Mouse (Mus musculus): ENCODE results near the gene Katna1. TPM values are rescaled to one million over a fixed set of nuclear protein-coding genes. Genes with fewer than 3 reads are reported as not detected.
A peak's percentile ranks its signal among the peaks of the same experiment; 100 is the strongest.
"Not testable (repeated sequence)": the region's sequence is repeated elsewhere in the genome, so short reads cannot be mapped to it uniquely, and the experiment has no call there.

Gene Katna1
- total RNA-seq, 2 experiments from 2014 or later, result 16.8 to 18.5 TPM

- no peak for DNase-seq (ENCODE audit: extremely low spot score in 1 of 2, low spot score in 2 of 2)
- Histone ChIP-seq H3K4me3 (peak overlapping the region; percentile 86), H3K27ac (no peak overlapping the region; the same call in 1 of the 2 replicates)
- TF ChIP-seq CTCF (IDR thresholded peaks at IDR 0.05), result no peak
- intact Hi-C loops (cut with DNase I), result no loop called here
Measured at GRCm38 (mm10) chr10:7726501-7726812, 657 bp downstream of the Katna1 start.

GRCm38 (mm10) chr10:7727011-7727410 lies 1.2 kb downstream of the Katna1 start:
- Histone ChIP-seq H3K4me3 (no peak overlapping the region; the same call in 1 of the 2 replicates), H3K27ac (no peak overlapping the region)
- no peak for DNase-seq (ENCODE audit: extremely low spot score in 1 of 2, low spot score in 2 of 2)
- no peak for TF ChIP-seq CTCF (IDR thresholded peaks at IDR 0.05)
- intact Hi-C loops (cut with DNase I), result no loop called here

- intact Hi-C loops (cut with DNase I), result no loop called here
- DNase-seq (ENCODE audit: extremely low spot score in 1 of 2, low spot score in 2 of 2), result no peak
- no peak overlapping the region for H3K27ac ChIP-seq
- H3K4me3 ChIP-seq, result no peak overlapping the region
- no peak for TF ChIP-seq CTCF (IDR thresholded peaks at IDR 0.05)
Measured at GRCm38 (mm10) chr10:7731582-7731981, 5.8 kb downstream of the Katna1 start.

GRCm38 (mm10) chr10:7737122-7737521 lies 11.3 kb downstream of the Katna1 start:
- no peak overlapping the region for H3K4me3 ChIP-seq
- no peak for TF ChIP-seq CTCF (IDR thresholded peaks at IDR 0.05)
- intact Hi-C loops (cut with DNase I), result no loop called here
- H3K27ac ChIP-seq, result no peak overlapping the region
- no peak for DNase-seq (ENCODE audit: extremely low spot score in 1 of 2, low spot score in 2 of 2)

- intact Hi-C loops (cut with DNase I), result no loop called here
- no peak for TF ChIP-seq CTCF (IDR thresholded peaks at IDR 0.05)
- no peak overlapping the region for H3K4me3 ChIP-seq
- no peak overlapping the region for H3K27ac ChIP-seq
- DNase-seq (ENCODE audit: extremely low spot score in 1 of 2, low spot score in 2 of 2), result no peak
Measured at GRCm38 (mm10) chr10:7737914-7738313, 12.1 kb downstream of the Katna1 start.

- DNase-seq (ENCODE audit: extremely low spot score in 1 of 2, low spot score in 2 of 2); H3K4me3 ChIP-seq; intact Hi-C loops (cut with DNase I); H3K27ac ChIP-seq: not testable (repeated sequence)
Measured at GRCm38 (mm10) chr10:7745528-7745927, 19.7 kb downstream of the Katna1 start.

GRCm38 (mm10) chr10:7748752-7749151 lies 23.0 kb downstream of the Katna1 start:
- Histone ChIP-seq H3K27ac (no peak overlapping the region), H3K4me3 (no peak overlapping the region)
- DNase-seq (ENCODE audit: extremely low spot score in 1 of 2, low spot score in 2 of 2), result no peak
- no peak for TF ChIP-seq CTCF (IDR thresholded peaks at IDR 0.05)
- intact Hi-C loops (cut with DNase I), result no loop called here

- Histone ChIP-seq H3K27ac (no peak overlapping the region), H3K4me3 (no peak overlapping the region)
- intact Hi-C loops (cut with DNase I), result no loop called here
- DNase-seq (ENCODE audit: extremely low spot score in 1 of 2, low spot score in 2 of 2), result no peak
- TF ChIP-seq CTCF (IDR thresholded peaks at IDR 0.05), result no peak
Measured at GRCm38 (mm10) chr10:7757544-7757943, 31.7 kb downstream of the Katna1 start.

GRCm38 (mm10) chr10:7772346-7772745 lies 46.5 kb downstream of the Katna1 start:
- Histone ChIP-seq H3K4me3 (no peak overlapping the region), H3K27ac (no peak overlapping the region)
- no peak for DNase-seq (ENCODE audit: extremely low spot score in 1 of 2, low spot score in 2 of 2)
- no peak for TF ChIP-seq CTCF (IDR thresholded peaks at IDR 0.05)
- intact Hi-C loops (cut with DNase I), result no loop called here

- Histone ChIP-seq H3K27ac (no peak overlapping the region), H3K4me3 (no peak overlapping the region)
- no peak for DNase-seq (ENCODE audit: extremely low spot score in 1 of 2, low spot score in 2 of 2)
- TF ChIP-seq CTCF (IDR thresholded peaks at IDR 0.05), result no peak
- intact Hi-C loops (cut with DNase I), result no loop called here
Measured at GRCm38 (mm10) chr10:7772769-7773168, 47.0 kb downstream of the Katna1 start.

- intact Hi-C loops (cut with DNase I), result no loop called here
- TF ChIP-seq CTCF (IDR thresholded peaks at IDR 0.05), result no peak
- Histone ChIP-seq H3K27ac (no peak overlapping the region), H3K4me3 (no peak overlapping the region)
- no peak for DNase-seq (ENCODE audit: extremely low spot score in 1 of 2, low spot score in 2 of 2)
Measured at GRCm38 (mm10) chr10:7775421-7775820, 49.6 kb downstream of the Katna1 start.

GRCm38 (mm10) chr10:7778361-7778760 lies 52.6 kb downstream of the Katna1 start:
- intact Hi-C loops (cut with DNase I), result no loop called here
- no peak overlapping the region for H3K4me3 ChIP-seq
- TF ChIP-seq CTCF (IDR thresholded peaks at IDR 0.05), result no peak
- no peak overlapping the region for H3K27ac ChIP-seq
- no peak for DNase-seq (ENCODE audit: extremely low spot score in 1 of 2, low spot score in 2 of 2)

GRCm38 (mm10) chr10:7779751-7780237 lies 54.0 kb downstream of the Katna1 start:
- Histone ChIP-seq H3K27ac (no peak overlapping the region), H3K4me3 (peak overlapping the region; percentile 87)
- TF ChIP-seq CTCF (IDR thresholded peaks at IDR 0.05), result no peak
- intact Hi-C loops (cut with DNase I), result loop anchor here (5.0 kb wide), 1 partner anchor 117 kb away; no protein-coding TSS in a partner anchor
- no peak for DNase-seq (ENCODE audit: extremely low spot score in 1 of 2, low spot score in 2 of 2)
